Mouse (Mus musculus) adrenal gland, adult 18-20 months (tissue): ENCODE measurements at regions not wholly inside any gene's neighbourhood (a gene's known extent, or its start where the extent isn't known, plus 50 kb on each side); places are given as distances from the start of the nearest gene placed in this dataset.
A peak's percentile ranks its signal among the peaks of the same experiment; 100 is the strongest.
"Not testable (repeated sequence)": the region's sequence is repeated elsewhere in the genome, so short reads cannot be mapped to it uniquely, and the experiment has no call there.

Experiments
- DNase-seq, 2 experiments: peaks; one replicate each; pipeline ENCODE4 v3.0.0; 2021 to 2022; ENCODE audit warnings: low spot score in 2 of 2

- DNase-seq, result not testable (repeated sequence)
These were observed 197.9 kb downstream of the Samd9l start for GRCm38 (mm10) chr6:3201507-3201906.

- no peak for DNase-seq
These were observed 198.3 kb downstream of the Samd9l start for GRCm38 (mm10) chr6:3201107-3201506.

DNA sequence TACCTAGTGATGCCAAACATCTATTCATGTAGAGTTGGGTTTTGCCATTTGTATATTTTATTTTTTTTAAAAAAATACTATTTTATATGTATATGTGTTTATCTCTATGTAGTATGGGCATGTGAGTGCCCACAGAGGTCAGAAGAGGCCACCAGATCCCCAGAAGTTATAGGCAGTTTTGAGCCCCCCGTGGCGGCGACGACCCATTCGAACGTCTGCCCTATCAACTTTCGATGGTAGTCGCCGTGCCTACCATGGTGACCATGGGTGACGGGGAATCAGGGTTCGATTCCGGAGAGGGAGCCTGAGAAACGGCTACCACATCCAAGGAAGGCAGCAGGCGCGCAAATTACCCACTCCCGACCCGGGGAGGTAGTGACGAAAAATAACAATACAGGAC is 198.8 kb downstream of the Samd9l start:
- DNase-seq, result peak; percentile 88 to 95

GRCm38 (mm10) chr6:3192424-3192820 is 206.9 kb downstream of the Samd9l start:
- DNase-seq, result not testable (repeated sequence)

DNA sequence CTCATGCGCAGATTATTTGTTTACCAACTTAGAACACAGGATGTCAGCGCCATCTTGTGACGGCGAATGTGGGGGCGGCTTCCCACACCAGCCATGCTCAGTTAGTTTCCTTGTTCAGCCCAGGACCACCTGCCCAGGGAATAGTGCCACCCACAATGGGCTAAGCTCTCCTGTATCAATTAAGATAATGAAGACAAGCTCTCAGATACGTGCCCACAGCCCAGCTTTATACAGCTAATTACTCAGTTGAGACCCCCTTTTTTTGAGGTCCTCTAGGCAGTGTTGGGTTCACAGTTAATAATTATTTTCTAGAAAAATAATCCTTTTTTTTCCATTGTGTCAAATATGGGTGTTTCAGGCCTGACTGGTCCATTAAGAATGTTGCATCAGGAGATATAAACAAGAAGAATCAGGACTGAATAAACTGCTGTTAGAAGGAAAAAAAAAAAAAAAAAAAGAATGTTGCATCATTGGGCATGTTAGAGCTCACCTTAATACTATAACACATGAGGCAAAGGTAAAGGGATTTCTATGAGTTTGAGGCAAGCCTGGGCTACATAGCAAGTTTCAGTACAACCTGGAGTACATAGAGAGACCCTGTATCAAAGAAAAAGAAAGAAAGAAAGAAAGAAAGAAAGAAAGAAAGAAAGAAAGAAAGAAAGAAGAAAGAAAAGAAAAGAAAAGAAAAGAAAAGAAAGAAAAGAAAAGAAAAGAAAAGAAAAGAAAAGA is 207.5 kb downstream of the Samd9l start:
- not testable (repeated sequence) for DNase-seq

DNA sequence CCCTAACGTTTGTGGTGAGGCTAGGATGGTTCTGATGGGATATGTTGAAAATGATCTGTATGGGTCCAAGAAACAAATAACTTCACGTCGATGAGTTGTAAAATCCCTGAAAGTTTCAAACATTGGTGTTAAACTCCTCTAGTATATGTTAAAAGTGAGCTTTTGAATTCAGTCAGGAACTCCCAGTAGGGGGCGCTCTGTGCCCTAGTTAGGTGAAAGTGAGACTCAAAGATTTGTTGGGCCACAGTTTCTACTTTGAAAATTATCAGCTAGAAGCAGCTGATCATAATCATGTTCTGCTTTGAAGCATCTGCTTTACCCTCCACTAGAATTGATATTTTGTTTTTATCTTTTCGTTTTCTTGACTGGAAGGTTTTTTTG is 215.6 kb downstream of the Samd9l start:
- DNase-seq, result peak; percentile 84 to 89

GRCm38 (mm10) chr6:3182889-3183818 is 216.2 kb downstream of the Samd9l start:
- peak; percentile 65 to 80 for DNase-seq

DNA sequence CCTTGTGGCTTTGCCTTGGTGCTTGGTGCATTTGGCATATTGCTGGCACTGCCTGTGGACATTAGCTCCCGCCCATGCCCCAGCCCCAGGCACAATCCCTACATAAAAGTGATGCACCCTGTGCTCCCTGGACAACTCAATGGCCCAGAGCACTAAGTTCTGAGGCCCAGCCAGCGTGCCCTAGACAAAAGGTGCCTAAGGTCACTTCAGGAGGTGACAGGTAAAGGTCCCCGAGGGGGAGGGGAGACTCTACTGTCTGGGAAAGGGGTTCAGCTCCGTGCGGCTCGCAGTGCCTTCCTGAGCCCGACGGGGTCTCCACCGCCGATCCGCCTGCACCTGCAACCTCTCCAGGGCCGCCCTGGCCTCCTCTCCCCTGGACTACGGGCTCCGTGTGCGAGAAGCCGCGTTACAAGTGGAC is 216.9 kb downstream of the Samd9l start:
- DNase-seq, result peak in 1 of 2 experiments; percentile 39

- DNase-seq, result not testable (repeated sequence)
These were observed 219.6 kb downstream of the Samd9l start for GRCm38 (mm10) chr6:3179603-3180348.

DNA sequence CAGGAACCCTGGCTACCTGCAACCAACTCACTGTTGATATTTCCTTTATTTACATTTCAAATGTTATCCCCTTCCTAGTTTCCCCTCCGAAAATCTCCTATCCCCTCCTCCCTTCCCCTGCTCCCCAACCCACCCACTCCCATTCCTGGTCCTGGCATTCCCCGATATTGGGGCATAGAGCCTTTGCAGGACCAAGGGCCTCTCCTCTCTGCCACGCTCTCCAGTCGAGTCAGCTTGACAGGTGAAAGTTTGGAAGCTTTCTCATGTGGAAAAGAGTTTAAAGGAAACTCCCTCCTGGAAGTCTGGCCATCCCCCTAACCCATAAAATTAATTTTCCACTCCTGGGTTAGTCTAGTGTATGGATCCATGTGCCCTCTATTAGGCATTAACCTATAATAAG is 229.9 kb downstream of the Samd9l start:
- not testable (repeated sequence) for DNase-seq

DNA sequence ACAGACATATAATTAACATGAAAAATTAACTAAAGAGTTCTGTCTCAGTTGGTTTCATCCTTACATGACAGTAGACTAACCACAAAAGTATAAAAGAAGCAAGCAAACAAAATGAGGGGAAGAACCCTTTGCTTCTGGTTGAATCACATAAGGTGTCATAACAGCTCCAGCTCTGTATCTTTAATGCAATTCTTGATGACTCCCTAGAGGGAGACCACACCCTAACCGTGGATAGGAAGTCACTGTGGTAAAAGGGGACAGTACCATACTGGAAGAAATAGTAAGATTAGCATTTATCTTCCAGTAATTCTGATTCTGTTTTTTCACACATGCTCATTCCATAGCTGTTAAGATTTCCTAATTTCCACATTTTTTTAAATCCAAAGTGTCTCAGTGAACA is 233.2 kb downstream of the Samd9l start:
- DNase-seq, result not testable (repeated sequence)

GRCm38 (mm10) chr6:3151901-3152300 is 247.5 kb downstream of the Samd9l start:
- DNase-seq, result not testable (repeated sequence)

GRCm38 (mm10) chr6:3137823-3138222 is 261.5 kb downstream of the Samd9l start:
- not testable (repeated sequence) for DNase-seq

DNA sequence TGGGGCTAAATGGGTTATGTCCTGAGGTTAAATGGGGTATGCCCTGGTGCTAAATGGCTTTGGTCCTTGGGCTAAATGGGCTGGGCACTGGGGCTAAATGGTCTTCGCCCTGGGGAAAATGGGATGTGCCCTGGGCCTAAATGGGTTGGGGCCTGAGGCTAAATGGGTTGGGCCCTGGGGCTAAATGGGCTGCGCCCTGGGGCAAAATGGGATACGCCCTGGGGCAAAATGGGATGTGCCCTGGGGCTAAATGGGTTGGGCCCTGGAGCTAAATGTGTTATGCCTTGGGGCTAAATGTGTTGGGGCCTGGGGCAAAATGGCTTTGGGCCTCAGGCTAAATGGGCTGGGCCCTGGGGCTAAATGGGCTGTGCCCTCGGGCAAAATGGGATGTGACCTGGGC is 265.6 kb downstream of the Samd9l start:
- DNase-seq, result not testable (repeated sequence)

GRCm38 (mm10) chr6:3116296-3116695 is 283.1 kb downstream of the Samd9l start:
- DNase-seq, result not testable (repeated sequence)
